Mouse (Mus musculus) heart, adult 18-20 months (tissue): ENCODE data around the gene Aph1b. TPM values are rescaled to one million over a fixed set of nuclear protein-coding genes. Genes with fewer than 3 reads are reported as not detected.
A peak's percentile ranks its signal among the peaks of the same experiment; 100 is the strongest.

Experiments
- DNase-seq, 2 experiments: peaks; one replicate each; pipeline ENCODE4 v3.0.0; 2021 to 2022; ENCODE audit warnings: mixed read lengths in 1 of 2
- total RNA-seq, 2 experiments: library from RNA; stranded (reverse); gene quantifications; 2 replicates each; pipeline ENCODE4 v1.2.3; 2021

Gene Aph1b
- total RNA-seq, 2 experiments from 2014 or later, result 5.7 to 6.2 TPM

- no peak for DNase-seq
Observed at GRCm38 (mm10) chr9:66739516-66739915, 55.8 kb downstream of the Aph1b start.

- no peak for DNase-seq
Observed at GRCm38 (mm10) chr9:66736551-66736950, 58.7 kb downstream of the Aph1b start.

GRCm38 (mm10) chr9:66736016-66736415 lies 59.3 kb downstream of the Aph1b start:
- no peak for DNase-seq

- no peak for DNase-seq
Observed at GRCm38 (mm10) chr9:66735122-66735521, 60.2 kb downstream of the Aph1b start.

- no peak for DNase-seq
Observed at GRCm38 (mm10) chr9:66734568-66734967, 60.7 kb downstream of the Aph1b start.

- peak; percentile 23 to 44 for DNase-seq
Observed at GRCm38 (mm10) chr9:66732791-66733691, 62.2 kb downstream of the Aph1b start.

GRCm38 (mm10) chr9:66731284-66731683 lies 64.0 kb downstream of the Aph1b start:
- no peak for DNase-seq

GRCm38 (mm10) chr9:66730556-66730955 lies 64.7 kb downstream of the Aph1b start:
- no peak for DNase-seq

GRCm38 (mm10) chr9:66727333-66727732 lies 68.0 kb downstream of the Aph1b start:
- DNase-seq, result no peak

- DNase-seq, result no peak
Observed at GRCm38 (mm10) chr9:66725591-66725990, 69.7 kb downstream of the Aph1b start.

Other genes with a start within 250 kb of the Aph1b start
- gene Usp3, start 202.3 kb downstream of the Aph1b start, total RNA-seq, result 10 to 100 TPM; 14.4 to 19.6 TPM
- not detected for gene Car12, start 81.8 kb downstream of the Aph1b start, total RNA-seq
- gene Gm10647, start 1.5 kb upstream of the Aph1b start, total RNA-seq, result not detected
- 1 to 10 TPM in 1 of 2 experiments, under 1 TPM in 1; 0.72 to 2.6 TPM for gene Aph1c, start 39.2 kb upstream of the Aph1b start, total RNA-seq
- gene Rab8b, start 124.2 kb upstream of the Aph1b start, total RNA-seq, result 10 to 100 TPM in 1 of 2 experiments, 1 to 10 TPM in 1; 8.8 to 10.4 TPM
- gene Rps27l, start 150.6 kb upstream of the Aph1b start, total RNA-seq, result 100 to 1,000 TPM; 151 to 172 TPM
- gene Lactb, start 180.0 kb upstream of the Aph1b start, total RNA-seq, result 10 to 100 TPM; 23.2 to 24.4 TPM